Mouse (Mus musculus) brain, embryonic 14.5 days (tissue): Measurements from ENCODE around the gene Hsd3b4.
"Not testable (repeated sequence)": the region's sequence is repeated elsewhere in the genome, so short reads cannot be mapped to it uniquely, and the experiment has no call there.

Experiments
- CTCF ChIP-seq: fragments of 200-500 bp; IDR thresholded peaks from 2 replicates; pipeline ENCODE4 v1.5.1; 2012; ENCODE audit warnings: inconsistent platforms, mild to moderate bottlenecking, moderate library complexity, borderline replicate concordance; ENCODE audit not compliant: insufficient read depth, insufficient read length; ENCODE audit errors: extremely low read depth
- POLR2A ChIP-seq: fragments of 200-500 bp; IDR thresholded peaks from 2 replicates; pipeline ENCODE4 v1.6.1; 2012; ENCODE audit warnings: mild to moderate bottlenecking, inconsistent platforms, borderline replicate concordance; ENCODE audit not compliant: poor library complexity, insufficient read depth, insufficient read length, severe bottlenecking; ENCODE audit errors: extremely low read depth

GRCm38 (mm10) chr3:98507229-98507628, 3.1 kb downstream of the Hsd3b4 start:
- not testable (repeated sequence) for TF ChIP-seq CTCF, POLR2A
